Mouse (Mus musculus) gastrocnemius, postnatal 14 days (tissue): Measurements from ENCODE around the gene Tecpr2. TPM values are rescaled to one million over a fixed set of nuclear protein-coding genes. Genes with fewer than 3 reads are reported as not detected.

ENCODE experiments used
- DNase-seq: peaks from one replicate; pipeline ENCODE4 v3.0.0; 2021; ENCODE audit warnings: mixed read lengths
- intact Hi-C: fragments of 180-260 bp; cut with DNase I; formaldehyde crosslinking; loops from one replicate; pipeline ENCODE4 v1.15.1; 2025; ENCODE audit warnings: low total_unique reads
- total RNA-seq, 2 experiments: library from RNA; stranded (reverse); gene quantifications; 2 replicates each; pipeline ENCODE4 v1.2.3; 2021

Tecpr2 gene
- total RNA-seq, 2 experiments from 2014 or later, result 2.7 to 2.8 TPM

DNA sequence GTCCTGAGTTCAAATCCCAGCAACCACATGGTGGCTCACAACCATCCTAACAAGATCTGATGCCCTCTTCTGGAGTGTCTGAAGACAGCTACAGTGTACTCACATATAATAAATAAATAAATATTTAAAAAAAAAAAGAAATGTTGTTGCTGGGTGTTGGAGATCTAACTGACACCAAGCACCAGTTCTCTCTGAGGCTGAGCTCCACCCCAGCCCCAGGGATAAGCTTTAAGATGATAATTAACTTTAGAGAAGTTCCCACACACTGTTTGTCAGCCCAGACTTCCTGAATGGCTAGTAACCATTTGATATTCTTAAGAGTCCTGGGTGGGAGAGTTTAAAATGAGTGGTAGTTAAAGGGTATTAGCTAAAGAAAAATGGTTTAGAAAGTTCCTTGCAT, 28.8 kb upstream of the Tecpr2 start:
- DNase-seq, result no peak
- intact Hi-C loops, result no loop called here

DNA sequence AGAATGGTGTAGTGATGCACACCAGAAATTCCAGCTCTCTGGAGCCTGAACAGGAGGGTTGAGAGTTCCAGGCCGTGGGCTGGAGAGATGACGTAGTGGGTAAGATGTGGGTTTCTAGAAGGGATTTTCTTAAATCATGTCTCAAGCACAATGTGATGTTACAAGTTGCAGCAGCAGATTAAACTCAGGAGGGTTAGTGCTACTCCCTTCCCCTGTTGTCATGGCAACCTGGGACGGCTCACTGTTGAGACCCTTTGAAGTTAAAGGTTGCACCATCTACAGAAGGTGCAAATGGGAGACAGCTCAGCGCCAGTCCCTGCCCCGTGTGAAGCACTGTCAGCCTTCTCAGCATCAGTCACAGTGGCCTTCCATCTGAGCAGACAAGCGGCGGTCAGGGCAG, 27.8 kb upstream of the Tecpr2 start:
- intact Hi-C loops, result no loop called here
- no peak for DNase-seq

DNA sequence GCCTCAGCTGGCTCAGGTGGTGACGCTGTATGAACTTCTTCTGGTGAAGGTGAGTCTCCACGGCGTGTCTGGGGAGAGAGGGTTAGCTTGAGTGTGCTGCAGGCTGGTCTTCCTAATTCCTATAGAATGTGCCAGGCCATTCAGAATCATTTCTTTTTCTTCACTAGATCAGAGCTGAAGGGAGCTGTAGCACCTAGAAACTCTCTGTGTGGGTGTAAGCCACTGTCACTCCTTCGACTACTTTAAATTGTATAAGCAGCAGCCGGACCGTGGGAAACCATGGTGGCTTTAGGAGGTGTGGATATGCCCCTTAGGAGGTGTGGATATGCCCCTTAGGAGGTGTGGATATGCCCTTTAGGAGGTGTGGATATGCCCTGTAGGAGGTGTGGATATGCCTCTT, 25.1 kb upstream of the Tecpr2 start:
- intact Hi-C loops, result no loop called here
- DNase-seq, result no peak

DNA sequence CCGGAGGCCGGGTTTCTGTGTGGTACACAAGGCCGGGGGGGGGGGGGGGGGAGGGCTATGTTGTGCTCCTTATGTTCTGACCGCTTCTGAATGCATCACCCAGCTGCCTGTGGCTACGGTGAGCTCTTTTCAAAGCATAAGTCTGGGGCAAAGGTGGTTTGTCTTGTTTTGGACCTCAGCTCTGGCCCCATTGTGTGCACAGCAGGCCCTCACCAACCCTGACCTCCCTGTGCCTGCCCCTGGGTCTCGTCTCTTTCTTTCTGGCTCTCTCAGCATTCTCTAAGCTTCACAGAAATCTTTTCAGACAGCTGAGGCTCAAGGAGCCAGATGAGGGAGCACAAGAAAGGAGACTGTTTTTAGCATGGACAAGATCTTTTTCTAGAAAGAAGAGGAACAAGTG, 23.5 kb upstream of the Tecpr2 start:
- intact Hi-C loops, result no loop called here
- no peak for DNase-seq

DNA sequence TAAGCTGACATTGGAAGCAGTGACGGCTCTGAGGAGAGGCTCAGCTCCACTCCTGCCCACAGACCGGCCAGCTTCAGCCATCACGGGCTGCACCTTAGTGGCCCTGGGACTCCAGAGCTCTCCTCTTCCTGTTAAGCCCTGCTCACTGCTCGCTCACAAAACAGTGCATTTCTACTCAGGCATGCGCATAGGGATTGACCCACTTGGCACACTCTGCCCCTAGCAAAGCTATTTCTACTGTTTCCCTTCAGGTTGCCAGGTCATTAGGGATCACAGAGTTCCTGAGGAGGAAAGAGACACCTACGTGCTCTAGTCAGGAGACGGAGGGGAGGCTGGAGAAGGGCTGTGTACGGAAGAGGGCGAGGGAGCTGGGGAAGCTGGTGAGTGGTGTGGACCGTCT, 23.1 kb upstream of the Tecpr2 start:
- DNase-seq, result no peak
- intact Hi-C loops, result no loop called here

DNA sequence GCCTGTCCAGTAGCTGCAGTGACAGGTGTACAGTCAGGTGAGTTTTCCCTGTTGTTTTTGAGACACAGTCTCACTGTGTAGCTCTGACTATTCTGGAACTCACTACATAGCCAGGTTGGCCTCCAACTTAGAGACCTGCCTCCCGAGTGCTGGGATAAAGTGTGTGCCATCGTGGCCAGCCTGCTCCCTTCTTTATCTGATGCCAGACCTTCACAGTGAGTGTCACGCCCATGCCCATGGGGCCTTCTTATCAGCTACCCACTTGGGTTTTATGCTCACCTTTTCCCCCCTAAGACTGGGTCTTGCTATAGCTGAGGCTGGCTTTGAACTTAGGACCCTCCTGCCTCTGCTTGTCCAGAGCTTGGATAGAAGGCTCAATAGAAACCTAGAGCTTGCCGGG, 19.0 kb upstream of the Tecpr2 start:
- intact Hi-C loops, result no loop called here
- DNase-seq, result no peak

DNA sequence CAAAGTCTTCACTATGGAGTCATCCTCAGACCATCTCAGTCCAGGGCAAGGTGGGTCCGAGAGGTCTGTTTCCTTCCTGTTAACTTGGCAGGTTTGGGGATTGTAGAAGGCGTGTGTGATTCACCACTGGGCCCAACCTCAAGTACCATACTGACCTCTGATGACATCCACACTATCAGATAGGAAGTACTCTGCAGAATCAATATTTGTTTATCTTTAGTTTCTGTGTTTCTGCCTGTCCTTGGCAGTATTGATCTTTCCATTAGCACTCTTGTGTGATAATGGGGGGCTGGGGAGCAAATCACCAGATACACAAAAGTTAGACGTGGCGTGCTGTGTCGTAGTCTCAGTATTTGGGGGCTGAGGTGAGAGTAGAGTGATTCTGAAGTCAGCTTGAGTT, 17.8 kb upstream of the Tecpr2 start:
- DNase-seq, result no peak
- intact Hi-C loops, result no loop called here

DNA sequence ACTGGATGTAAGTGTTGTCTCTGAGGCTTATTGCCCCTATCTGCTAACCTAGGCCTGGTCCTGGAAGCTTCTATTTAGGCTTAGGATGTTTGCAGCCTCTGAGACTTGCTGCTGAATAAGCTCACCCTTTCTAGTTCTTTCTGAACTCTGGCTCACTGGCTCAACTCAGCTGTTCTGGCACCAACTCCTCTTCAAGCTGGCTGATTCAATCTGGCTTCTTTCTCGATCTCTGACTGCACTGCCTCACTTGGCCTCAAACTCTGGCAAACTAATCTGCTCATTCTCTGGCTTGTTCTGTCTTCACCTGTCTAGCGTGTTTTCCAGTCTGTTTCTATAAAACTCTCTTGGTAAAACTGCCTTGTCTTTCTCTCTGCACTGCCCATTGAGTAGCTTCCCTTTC, 13.7 kb upstream of the Tecpr2 start:
- no peak for DNase-seq
- intact Hi-C loops, result no loop called here

DNA sequence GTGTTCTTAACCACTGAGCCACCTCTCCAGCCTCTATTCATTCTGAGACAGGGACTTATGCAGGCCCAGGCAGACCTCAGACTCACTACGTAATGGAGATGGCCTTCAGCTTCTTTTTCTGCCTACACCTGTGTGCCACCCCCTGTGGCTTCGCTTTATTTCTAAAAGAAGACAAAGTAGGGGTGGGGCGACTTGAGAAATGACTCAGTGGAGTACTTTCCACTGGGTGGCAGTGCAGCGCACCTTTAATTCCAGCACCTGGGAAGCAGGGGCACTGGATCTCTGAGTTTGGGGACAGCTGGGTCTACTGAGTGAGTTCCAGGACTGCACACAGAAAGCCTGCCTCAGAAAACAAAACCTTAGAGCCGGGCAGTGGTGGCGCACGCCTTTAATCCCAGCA, 6.8 kb upstream of the Tecpr2 start:
- intact Hi-C loops, result no loop called here
- no peak for DNase-seq

DNA sequence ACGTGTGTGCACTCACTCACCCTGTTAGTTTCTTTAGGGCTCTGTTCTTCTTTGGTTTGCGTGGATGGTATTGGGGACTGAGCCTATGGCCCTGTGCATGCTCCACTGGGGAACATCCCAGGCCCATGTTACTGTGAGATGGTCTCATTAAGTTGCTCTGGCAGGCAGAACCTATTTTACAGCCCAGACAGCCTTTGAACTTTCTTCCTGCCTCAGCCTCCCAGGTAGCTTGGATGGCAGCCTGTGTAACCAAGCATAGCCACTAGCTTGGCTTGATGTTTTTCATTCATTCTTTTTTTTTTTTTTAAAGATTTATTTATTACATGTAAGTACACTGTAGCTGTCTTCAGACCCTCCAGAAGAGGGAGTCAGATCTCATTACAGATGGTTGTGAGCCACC, 3.8 kb upstream of the Tecpr2 start:
- intact Hi-C loops, result no loop called here

DNA sequence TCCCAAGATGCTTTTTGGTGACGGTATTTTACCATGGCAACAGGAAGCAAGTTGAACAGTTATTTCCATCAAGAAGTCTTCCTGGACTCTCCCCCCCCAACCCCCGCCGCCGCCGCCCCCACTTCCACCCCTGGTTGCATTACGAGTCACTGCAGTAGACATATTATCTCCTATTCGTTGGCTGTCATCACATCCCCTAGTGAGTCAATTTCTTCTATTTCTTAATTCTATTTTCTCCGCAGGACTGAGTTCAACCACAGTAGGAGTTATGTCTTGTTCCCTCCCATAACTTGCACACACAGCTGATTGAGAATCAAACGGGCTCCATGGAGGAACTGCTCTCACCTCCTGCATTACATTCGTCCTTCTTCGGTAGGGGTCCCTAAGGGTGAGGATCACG, 958 bp upstream of the Tecpr2 start:
- intact Hi-C loops, result no loop called here
- no peak for DNase-seq

More for the DNA sequence above, 3.8 kb upstream of the Tecpr2 start:
- no peak for DNase-seq

DNA sequence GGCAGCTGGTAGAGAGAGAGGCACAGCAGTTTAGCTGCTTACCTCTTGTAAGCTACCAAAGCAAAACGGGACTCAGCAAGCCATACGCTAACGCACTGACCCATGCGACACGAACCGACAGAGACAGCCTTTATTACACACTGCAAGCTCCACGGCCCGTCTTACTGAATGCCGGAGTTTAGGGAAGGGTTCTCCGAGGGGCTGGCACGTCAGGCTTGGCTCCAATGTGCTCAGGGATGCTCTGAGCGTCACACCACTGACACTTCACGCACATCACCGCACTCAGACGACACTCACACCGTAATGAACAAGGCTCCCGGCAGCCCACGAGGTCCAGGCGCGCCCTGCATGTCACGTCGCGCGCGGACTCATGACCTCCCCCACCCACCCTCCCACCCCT, 458 bp upstream of the Tecpr2 start:
- intact Hi-C loops, result no loop called here

DNA sequence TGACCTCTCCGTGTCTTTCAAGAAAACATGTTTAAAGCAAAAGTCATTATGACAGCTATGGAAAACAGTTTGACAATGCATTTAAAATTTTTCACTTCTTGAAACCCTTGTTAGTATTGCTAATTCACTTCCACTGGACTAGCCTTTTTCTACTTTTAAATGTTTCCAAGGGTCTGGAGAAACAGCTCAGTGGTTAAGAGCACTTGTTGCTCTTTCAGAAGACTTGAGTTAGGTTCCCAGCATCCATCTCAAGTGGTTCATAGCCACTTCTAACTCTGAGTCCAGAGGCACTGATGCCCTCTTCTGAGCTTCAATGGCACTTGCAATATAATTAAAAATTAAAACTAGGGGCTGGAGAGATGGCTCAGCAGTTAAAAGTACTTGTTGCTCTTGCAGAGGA, 2.8 kb downstream of the Tecpr2 start:
- intact Hi-C loops, result no loop called here
- DNase-seq, result no peak

More for the DNA sequence above, 458 bp upstream of the Tecpr2 start:
- no peak for DNase-seq

DNA sequence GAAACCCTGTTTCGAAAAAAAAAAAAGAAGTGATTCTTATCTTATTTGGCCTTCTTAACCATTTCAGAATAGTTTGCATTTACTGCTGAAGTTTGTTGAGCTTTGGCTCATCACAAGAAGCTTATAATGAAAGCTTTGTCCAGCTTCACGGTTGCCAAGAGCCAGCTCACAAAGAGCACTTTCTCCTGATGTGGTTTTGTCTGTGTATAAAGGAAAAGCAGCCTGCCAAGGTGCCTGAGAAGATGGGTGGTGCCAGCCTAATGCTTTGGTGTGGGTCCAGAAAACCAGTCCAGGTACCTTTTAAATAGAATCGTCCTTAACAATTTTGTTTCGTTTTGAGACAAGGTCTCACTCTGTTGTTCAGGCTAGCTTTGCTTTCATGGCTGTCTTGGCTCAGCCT, 13.0 kb downstream of the Tecpr2 start:
- no peak for DNase-seq
- intact Hi-C loops, result no loop called here

DNA sequence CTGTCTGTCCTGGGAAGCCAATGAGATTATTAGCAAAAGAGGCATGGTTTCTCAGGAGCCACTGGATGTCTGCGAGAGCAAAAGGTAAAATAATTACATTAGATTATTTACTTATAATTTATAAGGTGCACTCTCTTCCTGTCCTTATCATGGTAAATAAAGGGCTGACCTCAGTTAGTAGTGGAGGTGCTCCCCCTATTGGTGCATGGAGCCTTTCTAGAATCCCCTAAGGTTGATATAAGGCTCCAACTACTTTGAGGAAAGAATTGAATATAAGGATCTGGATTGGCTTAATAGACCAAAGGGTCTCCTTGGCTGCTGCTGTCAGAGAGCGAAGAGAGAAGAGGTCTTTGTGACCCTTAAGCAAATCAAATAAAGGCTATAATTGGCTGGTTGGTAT, 14.5 kb downstream of the Tecpr2 start:
- DNase-seq, result no peak
- intact Hi-C loops, result no loop called here

DNA sequence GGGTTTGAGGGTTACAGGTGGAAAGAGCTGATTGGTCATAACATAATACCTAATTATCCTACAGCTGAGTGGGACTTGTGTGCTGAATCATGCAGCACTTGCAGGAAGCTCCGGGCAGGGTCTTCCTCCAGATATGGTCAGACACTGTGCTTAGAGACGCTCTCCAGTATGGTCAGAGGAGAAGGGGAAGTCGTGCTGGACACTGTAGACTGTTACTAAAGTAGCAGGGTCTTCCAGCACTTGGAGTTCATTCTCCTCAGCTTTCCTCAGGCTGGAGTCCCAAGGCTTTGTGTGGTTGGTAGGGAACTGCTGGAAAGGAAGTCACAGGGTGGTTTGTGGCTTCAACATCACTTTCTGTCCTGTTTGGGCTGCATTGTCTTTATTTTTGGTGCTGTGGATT, 18.8 kb downstream of the Tecpr2 start:
- intact Hi-C loops, result no loop called here
- no peak for DNase-seq

DNA sequence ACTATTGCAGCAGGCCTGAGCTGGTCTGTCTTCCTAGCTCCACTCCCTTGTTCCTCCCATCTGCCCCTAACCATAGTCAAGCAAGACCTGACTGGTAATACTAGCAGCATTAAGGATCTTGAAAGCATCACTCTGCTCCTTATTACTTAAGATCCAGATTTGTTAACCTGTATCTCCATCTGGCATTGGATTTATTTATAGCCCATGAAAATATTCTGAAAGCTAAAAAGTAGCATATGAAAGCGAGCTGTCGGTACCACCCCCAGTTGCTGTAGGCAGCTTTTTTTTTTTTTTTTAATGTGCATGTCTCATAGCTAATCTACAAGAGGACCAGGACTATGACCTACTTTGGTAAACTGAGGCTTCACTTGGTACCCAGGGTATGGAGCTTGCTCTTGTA, 20.9 kb downstream of the Tecpr2 start:
- intact Hi-C loops, result no loop called here
- no peak for DNase-seq

DNA sequence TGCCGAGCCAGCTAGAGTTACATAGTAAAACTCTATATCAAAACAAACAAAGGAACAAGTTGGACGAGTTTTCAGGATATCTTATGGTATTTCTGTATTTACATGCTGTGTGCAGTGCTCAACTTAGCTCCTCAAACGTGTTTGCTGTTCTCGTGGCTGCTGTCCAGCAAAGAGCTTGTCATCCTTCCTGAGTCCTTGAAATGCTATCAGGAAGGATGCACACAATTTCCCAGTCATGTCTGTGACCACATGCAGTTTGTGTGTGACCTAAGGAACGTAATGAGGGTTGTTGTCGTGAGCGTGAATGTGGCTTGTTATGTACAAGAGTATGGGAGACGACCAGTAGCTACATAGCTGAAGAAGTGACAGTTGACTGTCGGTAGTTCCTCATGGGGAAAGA, 26.7 kb downstream of the Tecpr2 start:
- no peak for DNase-seq
- intact Hi-C loops, result no loop called here

DNA sequence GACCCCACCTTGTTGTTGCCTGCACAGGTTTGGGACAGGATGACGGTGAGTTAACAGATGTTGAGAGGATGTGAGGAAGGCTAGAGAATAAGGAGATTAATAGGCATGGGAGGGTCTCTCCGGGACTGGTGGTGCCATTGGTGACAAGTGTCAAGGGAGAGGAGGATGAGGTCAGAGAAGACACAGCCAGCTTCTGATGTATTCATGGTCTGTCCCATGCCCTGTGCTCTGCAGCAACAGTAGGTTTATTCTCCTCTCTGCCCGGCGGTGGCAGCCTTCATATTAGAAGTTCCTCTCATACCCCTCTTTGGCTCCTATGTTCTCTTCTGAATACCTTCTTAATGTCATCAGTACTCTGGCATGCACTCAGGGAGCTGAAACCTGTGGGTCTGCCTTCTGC, 31.2 kb downstream of the Tecpr2 start:
- intact Hi-C loops, result no loop called here
- DNase-seq, result no peak

DNA sequence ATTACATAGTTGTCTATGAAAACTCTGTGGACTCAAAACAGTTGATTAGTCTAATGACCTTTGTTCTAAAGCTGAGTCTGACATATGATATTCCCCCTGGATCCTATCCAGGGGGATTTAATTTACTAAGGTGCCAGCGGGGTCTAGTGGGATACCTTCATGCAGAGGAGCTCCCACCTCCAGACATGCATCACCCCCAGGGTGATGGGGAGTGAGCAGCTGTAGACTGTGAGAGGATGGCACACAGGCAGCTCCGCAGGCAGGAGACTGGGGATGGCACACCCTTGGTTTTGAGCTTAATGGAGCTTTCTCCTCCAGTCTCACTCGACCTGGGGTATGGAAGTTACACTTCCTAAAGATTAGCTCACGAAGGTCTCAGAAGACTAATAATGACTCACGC, 32.5 kb downstream of the Tecpr2 start:
- no peak for DNase-seq
- intact Hi-C loops, result no loop called here

DNA sequence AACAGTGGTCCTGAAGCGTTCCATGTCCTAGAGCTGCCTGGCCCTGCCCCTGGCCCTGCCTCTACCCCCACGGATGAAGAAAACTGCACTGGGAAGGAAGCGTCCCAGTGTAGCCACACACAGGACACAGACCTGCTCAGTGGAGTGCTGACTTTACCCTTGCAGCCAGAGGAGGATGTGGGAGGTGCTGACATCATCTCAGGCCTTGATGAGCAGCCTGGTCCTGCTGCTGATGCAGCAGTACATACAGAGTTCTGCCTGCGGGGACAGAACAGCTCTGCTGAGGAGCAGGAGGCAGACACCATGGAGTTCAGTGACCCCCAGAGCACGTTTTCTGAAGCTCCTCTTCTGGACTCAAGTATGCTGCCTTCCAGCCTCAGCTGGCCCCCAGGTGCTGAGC, 43.8 kb downstream of the Tecpr2 start:
- DNase-seq, result no peak
- intact Hi-C loops, result no loop called here

DNA sequence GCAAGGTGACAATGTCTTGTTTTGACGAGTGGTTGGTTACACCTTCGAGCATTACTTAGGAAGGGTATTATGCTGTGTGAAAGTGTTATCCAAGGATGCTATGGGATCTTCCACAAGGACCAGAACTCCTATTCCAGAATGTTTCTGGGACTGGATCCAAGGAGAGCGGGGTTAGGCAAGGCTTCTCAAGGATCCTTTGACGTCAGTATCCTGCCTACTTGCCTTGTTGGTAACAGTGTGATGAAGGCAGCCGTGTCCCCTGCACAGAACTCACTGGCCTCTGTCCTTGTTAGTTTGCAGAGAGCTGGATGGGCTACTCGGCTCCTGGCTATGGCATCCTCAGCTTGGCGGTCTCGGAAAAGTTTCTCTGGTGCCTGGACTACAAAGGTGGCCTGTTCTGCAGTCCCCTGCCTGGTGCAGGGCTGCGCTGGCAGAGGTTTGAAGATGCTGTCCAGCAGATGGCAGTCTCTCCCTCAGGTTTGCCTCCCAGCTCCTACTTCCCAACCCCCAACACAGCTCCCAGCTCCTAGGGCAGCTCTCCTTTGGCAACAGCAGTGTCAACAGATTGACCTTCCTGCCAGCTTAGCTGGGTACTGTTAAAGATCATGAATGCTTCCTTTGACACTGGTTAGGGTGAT, 47.0 kb downstream of the Tecpr2 start:
- intact Hi-C loops, result no loop called here
- peak; percentile 83 for DNase-seq
